Mouse (Mus musculus): ENCODE measurements around the gene C330007P06Rik.
A peak's percentile ranks its signal among the peaks of the same experiment; 100 is the strongest.
"Not testable (repeated sequence)": the region's sequence is repeated elsewhere in the genome, so short reads cannot be mapped to it uniquely, and the experiment has no call there.

Gene C330007P06Rik

DNA sequence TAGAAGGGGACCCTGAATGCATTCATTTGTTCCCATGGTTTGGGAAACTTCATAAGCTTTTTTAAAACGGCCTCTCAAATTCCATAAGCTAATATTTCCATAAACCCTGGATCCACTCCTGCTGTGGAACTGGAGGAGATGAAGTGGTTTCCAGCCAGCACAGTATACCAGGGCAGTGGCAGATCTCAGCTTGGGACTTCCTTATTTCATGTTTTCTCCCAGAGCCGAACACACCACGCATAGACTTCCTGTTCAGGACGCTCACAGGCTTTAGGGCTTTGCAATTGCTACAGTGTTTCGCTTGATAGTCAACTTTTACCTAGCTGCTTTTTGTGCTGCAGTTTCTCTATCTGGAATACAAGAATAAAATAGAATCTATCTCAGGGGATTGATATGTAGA is 70.7 kb downstream of the C330007P06Rik start:
- no peak for DNase-seq (ENCODE audit: extremely low spot score, low spot score)

DNA sequence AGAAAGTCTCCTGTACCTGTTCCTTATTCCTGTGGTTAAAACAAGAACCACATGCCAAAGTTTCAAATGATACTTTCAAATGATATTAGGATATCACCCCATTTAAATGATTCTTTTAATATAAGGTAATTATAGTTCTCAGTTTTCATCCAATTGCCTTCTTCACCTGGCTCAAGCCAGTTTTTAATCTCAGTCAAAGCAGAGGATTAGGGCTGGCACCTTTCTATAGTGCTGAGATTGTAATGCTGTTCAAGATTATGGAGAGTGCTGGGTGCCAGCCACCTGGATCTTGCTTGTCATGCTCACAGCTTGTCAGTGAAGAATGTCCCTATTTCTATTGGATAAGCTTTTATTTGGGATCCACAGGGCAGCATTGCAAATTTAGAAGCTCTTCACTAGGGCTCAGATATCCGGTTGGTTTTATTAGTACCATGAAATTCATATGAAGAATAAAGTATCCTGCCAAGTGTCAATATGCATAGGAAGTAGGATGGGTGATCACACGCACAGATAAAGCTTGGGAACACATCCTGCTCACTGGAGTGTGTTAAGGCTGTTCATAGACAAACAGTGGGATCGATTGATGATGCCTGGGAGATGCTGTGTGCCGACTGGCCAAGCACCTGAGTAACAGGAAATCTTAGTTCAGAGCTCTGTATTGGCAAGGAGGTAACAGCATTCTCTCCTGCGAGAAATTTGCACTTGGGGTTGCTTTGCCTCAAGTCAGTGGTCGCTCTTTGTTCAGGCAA is 74.6 kb downstream of the C330007P06Rik start:
- no peak for DNase-seq (ENCODE audit: extremely low spot score, low spot score)

DNA sequence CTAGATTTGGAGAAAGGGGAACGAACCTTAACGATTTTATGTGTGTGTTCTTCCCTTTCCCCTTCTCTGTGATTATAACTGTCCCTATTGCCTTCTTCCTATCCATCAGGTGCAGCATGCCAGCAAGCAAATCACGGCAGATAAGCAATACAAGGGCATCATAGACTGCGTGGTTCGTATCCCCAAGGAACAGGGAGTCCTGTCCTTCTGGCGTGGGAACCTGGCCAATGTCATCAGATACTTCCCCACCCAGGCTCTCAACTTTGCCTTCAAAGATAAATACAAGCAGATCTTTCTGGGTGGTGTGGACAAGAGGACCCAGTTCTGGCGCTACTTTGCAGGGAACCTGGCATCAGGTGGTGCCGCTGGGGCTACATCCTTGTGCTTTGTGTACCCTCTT is 77.2 kb downstream of the C330007P06Rik start:
- DNase-seq (ENCODE audit: extremely low spot score, low spot score): not testable (repeated sequence)

DNA sequence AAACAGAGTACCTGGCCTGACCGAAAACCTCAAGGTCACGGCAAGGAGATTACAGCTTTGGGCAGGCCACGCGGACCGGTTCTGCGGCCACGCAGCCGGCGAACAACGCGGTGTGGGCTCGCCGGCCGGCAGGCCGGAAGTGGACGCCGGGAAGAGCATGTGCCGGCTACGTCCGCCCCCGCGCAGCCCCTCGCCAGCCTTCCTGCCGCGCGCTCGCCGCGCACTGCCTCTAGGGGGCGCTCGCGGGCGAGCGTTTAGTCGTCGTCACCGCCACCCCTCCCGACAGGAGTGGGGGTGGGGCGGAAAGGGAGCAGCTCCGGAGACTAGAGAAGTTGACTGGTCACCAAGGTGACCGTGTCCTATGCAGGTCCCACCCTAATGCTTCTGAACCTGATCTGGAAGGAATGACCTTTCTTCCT is 77.7 kb downstream of the C330007P06Rik start:
- peak; percentile 74 for DNase-seq (ENCODE audit: extremely low spot score, low spot score)

DNA sequence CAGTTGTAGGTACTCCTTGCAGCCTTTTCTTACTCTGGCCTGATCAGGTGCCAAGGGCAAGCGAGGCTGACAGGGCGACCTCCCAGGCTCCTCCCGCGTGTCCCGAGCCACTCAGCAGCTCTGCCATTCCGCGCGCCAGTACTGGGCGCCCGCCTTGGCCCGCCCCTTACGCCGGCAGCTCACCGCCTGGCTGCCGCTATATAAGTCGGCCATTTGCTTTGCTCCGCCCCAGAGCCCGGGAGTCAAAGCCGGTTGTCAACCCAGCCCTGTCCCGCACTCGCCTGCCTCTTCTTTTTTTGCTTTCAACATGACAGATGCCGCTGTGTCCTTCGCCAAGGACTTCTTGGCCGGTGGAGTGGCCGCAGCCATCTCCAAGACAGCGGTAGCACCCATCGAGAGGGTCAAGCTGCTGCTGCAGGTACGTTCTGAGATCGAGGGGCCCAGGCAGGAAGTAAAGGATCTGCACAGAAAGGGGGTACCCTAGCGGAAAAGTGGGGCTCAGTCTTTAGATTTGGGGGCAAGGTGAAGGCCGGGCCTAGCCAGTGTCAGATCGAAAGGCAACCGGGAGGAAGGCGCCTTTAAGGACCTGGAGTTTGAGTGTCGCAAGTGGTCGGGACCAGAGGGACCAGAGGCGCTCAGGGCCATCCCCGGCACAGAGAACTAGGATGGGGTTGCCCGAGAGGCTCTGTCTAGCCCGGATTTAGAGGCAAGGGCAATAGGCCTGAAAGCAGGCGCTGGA is 78.3 kb downstream of the C330007P06Rik start, which contains the start of gene Slc25a5:
Slc25a5 (plus strand) TSS at position 228 of the 739 bp plus-strand sequence.
- DNase-seq (ENCODE audit: extremely low spot score, low spot score): peak; percentile 66

DNA sequence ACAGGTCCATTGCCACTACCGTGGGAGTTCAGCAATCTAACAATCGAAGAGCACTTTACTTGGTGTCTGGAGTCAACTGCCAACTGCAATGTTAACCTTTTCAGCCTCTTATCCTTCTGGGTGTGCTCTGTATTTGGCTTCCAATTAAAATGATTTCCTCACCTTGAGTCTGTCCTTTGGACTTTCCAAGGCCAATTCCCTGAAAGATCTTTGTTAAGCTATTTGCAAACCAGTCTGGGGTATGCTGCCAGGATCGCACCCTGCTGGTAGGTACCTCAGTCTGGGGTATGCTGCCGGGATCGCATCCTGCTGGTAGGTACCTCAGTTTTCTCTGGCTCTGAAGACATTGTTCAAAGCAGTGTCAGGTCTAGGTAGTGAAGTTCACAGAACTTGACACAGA is 79.3 kb downstream of the C330007P06Rik start:
- no peak for DNase-seq (ENCODE audit: extremely low spot score, low spot score)

DNA sequence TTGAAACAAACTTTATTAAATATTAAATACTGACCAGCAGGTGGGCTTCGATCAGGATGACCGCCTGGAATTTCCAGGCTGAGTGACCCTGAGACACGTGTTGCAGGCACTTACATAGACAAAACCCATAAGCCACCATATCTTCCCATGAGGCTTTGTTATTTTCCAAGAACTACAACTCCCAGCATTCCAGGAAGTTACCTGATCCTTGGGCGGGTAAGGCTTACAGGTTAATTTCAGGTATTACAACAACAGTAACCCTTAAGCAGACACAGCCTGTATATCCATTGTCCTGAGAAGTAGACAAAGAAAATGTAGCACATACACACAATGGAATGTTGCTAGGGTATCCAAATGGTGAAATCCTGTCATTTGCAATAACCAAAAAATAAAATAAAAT is 84.6 kb downstream of the C330007P06Rik start:
- DNase-seq (ENCODE audit: extremely low spot score, low spot score): no peak

DNA sequence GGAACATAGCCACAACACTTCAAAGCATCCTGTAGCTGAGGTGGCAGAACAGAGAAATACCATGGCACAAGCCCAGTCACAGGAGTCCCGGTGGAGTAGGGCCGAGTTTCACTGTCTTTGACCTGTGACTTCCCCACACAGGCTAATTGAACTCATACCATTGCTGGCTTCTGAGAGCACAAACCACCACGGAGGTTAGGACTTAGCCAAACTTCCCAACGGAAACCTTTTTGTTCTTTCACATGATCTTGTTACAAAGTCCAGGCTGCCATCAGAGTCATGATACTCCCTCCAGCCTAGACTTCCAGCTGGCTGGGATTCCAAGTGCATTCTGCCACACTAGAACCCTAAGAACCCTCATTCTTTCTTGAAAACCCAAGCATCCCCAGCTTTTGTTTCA is 96.2 kb downstream of the C330007P06Rik start:
- DNase-seq (ENCODE audit: extremely low spot score, low spot score): no peak

DNA sequence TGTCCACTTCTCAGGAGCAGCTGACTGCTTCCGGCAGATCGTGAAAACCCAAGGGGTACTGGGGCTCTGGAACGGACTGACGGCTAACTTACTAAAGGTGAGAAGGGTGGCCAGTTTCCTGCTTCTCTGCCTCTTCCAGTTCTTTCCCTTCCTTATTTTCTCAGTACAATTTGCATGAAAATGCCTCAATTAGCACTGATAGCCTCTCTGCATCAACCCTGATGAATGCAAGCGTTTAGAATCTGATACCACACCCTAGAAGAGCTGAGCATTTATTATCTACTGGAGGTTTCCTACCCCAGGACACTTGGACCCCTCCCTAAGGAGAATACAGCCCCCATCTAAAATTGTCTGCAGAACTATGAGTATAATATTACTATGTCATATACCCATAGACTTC is 98.4 kb downstream of the C330007P06Rik start:
- DNase-seq (ENCODE audit: extremely low spot score, low spot score): no peak

All from neural tube, embryonic 10.5 days (tissue).